Mouse (Mus musculus) spleen, adult 2 months (tissue): Measurements from ENCODE around the gene Aldh1a3.

ENCODE experiments used
- CTCF ChIP-seq: fragments of 200-500 bp; IDR thresholded peaks from 2 replicates; pipeline ENCODE4 v1.5.1; 2011; ENCODE audit warnings: mild to moderate bottlenecking, inconsistent platforms; ENCODE audit not compliant: insufficient read depth, insufficient read length, insufficient replicate concordance; ENCODE audit errors: extremely low read depth
- POLR2A ChIP-seq: fragments of 200-500 bp; IDR thresholded peaks from 2 replicates; pipeline ENCODE4 v1.6.1; 2011; ENCODE audit warnings: low read depth, low read length, inconsistent platforms

GRCm38 (mm10) chr7:66442501-66443369 lies 15.4 kb upstream of the Aldh1a3 start:
- no peak for TF ChIP-seq POLR2A
- no peak for TF ChIP-seq CTCF
